Mouse (Mus musculus): Measurements from ENCODE around the gene Eps8l1. TPM values are rescaled to one million over a fixed set of nuclear protein-coding genes. Genes with fewer than 3 reads are reported as not detected.

Gene Eps8l1
- polyA plus RNA-seq, 1 experiment from 2014 or later: 0.97 TPM

DNA sequence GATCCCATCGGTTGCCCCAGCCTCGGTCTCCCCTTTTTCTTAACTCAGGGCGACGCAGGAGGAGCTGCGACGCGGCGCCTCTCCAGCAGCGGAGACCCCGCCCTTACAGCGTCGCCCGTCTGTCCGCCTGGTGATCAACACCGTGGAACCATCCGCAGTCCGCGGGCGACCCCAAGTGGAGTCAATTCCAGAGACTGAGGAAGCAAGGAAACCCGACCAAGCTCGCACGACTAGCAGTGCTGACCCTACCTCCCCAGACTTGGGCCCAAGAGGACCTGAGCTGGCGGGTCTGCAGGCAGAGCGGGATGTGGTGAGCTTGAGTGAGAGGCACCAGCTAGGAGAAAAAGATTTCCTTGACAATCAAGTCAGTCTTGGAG is 10.7 kb downstream of the Eps8l1 start:
- H3K9me3 ChIP-seq (ENCODE audit: low read length): no peaks in the 10 kb centered on the region
- peak overlapping the region; percentile 63 for H3K4me2 ChIP-seq (ENCODE audit: low read depth, low read length)
- no peaks in the 10 kb centered on the region for H3K36me3 ChIP-seq (replicated peaks; ENCODE audit: insufficient read depth, low read length)
- TF ChIP-seq CTCF (IDR thresholded peaks at IDR 0.05; ENCODE audit: low read depth) (peak; percentile 73), EP300 (IDR thresholded peaks at IDR 0.05; ENCODE audit: low read depth) (no peak)
- WGBS (ENCODE audit: insufficient replicate concordance): 12% methylated on average over 24 of the region's 24 CpGs
- ATAC-seq (peak; percentile 71), DNase-seq (peak; percentile 72)
- no peak overlapping the region for H3K9ac ChIP-seq (replicated peaks)
- H3K27me3 ChIP-seq (ENCODE audit: insufficient read depth, low read length): peaks cover 28% of the 10 kb centered on the region
- H3K4me1 ChIP-seq (ENCODE audit: insufficient read depth): peaks cover 7% of the 10 kb centered on the region; the same call in 1 of the 2 replicates
- no peak overlapping the region for H3K27ac ChIP-seq (ENCODE audit: low read depth)
- peak overlapping the region; percentile 36 for H3K4me3 ChIP-seq (ENCODE audit: low read depth, low read length)

DNA sequence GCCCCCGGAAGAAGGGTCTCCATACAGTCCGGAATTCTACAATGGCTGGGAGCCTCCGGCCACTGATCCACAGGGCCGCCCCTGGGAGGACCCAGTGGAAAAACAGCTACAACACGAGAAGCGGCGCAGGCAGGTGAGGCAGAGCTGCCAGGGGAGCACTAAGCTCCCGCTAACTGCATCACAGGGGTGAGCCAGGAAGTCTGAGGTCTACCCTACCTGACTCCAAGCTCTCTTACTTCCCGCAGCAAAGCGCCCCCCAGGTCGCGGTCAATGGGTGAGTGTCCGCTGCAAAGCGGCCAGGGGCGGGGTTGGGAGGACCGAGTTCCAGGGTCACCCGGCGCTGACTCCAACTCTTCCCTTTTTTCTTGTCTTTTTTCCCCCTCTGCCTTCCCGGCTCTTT is 13.5 kb downstream of the Eps8l1 start:
- DNase-seq (no peak), ATAC-seq (no peak)
- no peak overlapping the region for H3K4me2 ChIP-seq (ENCODE audit: low read depth, low read length)
- peaks cover 43% of the 10 kb centered on the region for H3K27me3 ChIP-seq (ENCODE audit: insufficient read depth, low read length)
- 39% methylated on average over 19 of the region's 19 CpGs for WGBS (ENCODE audit: insufficient replicate concordance)
- no peak overlapping the region for H3K27ac ChIP-seq (ENCODE audit: low read depth)
- H3K4me1 ChIP-seq (ENCODE audit: insufficient read depth): peaks cover 13% of the 10 kb centered on the region; the same call in 1 of the 2 replicates
- no peak overlapping the region for H3K9ac ChIP-seq (replicated peaks)
- no peak overlapping the region for H3K4me3 ChIP-seq (ENCODE audit: low read depth, low read length)
- H3K9me3 ChIP-seq (ENCODE audit: low read length): no peaks in the 10 kb centered on the region
- no peaks in the 10 kb centered on the region for H3K36me3 ChIP-seq (replicated peaks; ENCODE audit: insufficient read depth, low read length)
- TF ChIP-seq EP300 (IDR thresholded peaks at IDR 0.05; ENCODE audit: low read depth) (no peak), CTCF (IDR thresholded peaks at IDR 0.05; ENCODE audit: low read depth) (no peak)

DNA sequence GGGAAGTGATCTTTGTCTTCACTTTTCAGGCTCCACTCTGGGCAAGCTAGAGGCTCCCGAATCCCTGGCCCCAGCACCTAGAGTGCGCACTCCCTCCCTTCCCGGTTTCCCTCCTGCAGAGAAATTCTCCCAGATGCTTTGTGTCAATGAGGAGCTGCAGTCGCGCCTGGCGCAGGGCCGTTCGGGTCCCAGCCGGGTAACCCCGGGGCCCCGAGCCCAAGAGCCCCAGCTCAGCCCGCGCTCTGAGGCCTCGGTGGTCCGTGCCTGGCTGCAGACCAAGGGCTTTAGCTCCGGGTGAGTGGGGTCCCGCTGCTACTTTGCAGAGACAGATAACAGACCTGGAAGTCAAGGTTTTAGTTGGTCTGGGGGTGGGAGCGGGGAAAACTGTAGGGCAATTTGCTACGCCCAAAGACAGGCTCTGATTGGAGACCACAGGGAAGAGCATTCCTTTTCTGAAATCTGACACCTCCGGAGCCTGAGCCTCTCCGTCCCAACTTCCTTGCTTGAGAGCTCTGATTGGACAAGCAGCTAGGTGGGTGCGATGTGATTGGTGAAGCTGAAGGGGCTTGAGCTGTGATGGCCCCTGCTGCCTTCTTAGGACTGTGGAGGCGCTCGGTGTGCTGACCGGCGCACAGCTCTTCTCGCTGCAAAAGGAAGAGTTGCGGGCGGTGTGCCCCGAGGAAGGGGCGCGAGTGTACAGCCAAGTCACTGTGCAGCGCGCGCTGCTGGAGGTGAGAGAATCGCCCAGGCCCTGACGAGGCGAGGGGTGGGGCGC is 17.7 kb downstream of the Eps8l1 start:
- no peaks in the 10 kb centered on the region for H3K9me3 ChIP-seq (ENCODE audit: low read length)
- H3K36me3 ChIP-seq (replicated peaks; ENCODE audit: insufficient read depth, low read length): peaks cover 13% of the 10 kb centered on the region
- WGBS (ENCODE audit: insufficient replicate concordance): 4% methylated on average over 39 of the region's 39 CpGs
- 0 out of 2 replicates have a peak overlapping the region, but pooled peaks have one; percentile 16 for H3K27ac ChIP-seq (ENCODE audit: low read depth)
- H3K9ac ChIP-seq (replicated peaks): peak overlapping the region; percentile 34
- DNase-seq: peak; percentile 41
- no peak for TF ChIP-seq EP300 (IDR thresholded peaks at IDR 0.05; ENCODE audit: low read depth)
- H3K4me1 ChIP-seq (ENCODE audit: insufficient read depth): peaks cover 6% of the 10 kb centered on the region; the same call in 1 of the 2 replicates
- peaks cover 25% of the 10 kb centered on the region for H3K27me3 ChIP-seq (ENCODE audit: insufficient read depth, low read length)
- peak; percentile 82 for ATAC-seq
- H3K4me2 ChIP-seq (ENCODE audit: low read depth, low read length): peak overlapping the region; percentile 80
- peak overlapping the region; percentile 37 for H3K4me3 ChIP-seq (ENCODE audit: low read depth, low read length)

GRCm38 (mm10) chr7:4478796-4479291 is 18.4 kb downstream of the Eps8l1 start:
- peaks cover 24% of the 10 kb centered on the region for H3K27me3 ChIP-seq (ENCODE audit: insufficient read depth, low read length)
- peaks cover 6% of the 10 kb centered on the region; the same call in 1 of the 2 replicates for H3K4me1 ChIP-seq (ENCODE audit: insufficient read depth)
- H3K27ac ChIP-seq (ENCODE audit: low read depth): 0 out of 2 replicates have a peak overlapping the region, but pooled peaks have one; percentile 16
- peak overlapping the region; percentile 26; the same call in 1 of the 2 replicates for H3K9ac ChIP-seq (replicated peaks)
- ATAC-seq (no peak), DNase-seq (no peak)
- WGBS (ENCODE audit: insufficient replicate concordance): 16% methylated on average over 16 of the region's 16 CpGs
- H3K4me3 ChIP-seq (ENCODE audit: low read depth, low read length): peak overlapping the region; percentile 37
- peaks cover 19% of the 10 kb centered on the region for H3K36me3 ChIP-seq (replicated peaks; ENCODE audit: insufficient read depth, low read length)
- no peaks in the 10 kb centered on the region for H3K9me3 ChIP-seq (ENCODE audit: low read length)
- no peak for TF ChIP-seq CTCF (IDR thresholded peaks at IDR 0.05; ENCODE audit: low read depth)
- TF ChIP-seq EP300 (IDR thresholded peaks at IDR 0.05; ENCODE audit: low read depth): no peak
- peak overlapping the region; percentile 80 for H3K4me2 ChIP-seq (ENCODE audit: low read depth, low read length)

DNA sequence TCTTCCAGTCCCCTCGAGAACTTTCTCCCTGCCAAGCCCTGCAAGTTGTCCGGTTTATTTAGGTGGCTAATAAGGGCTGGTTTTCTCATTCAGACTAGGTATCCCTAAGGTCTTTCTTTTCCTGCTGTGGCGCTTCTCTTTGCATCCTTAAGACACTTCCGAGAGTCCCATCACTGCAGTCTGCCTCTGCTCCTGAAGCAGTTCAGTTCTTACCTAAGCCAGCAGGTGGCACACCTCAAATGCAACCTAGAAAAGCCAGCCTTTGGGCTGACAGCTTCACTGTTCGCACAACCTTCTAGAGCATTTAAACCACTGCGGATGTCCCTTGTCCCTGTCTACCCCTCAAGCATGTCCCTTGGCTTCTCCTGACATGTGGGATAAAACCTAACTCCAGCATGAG is 19.2 kb downstream of the Eps8l1 start:
- ATAC-seq: no peak; the same call in 1 of the 2 replicates
- H3K4me1 ChIP-seq (ENCODE audit: insufficient read depth): peaks cover 6% of the 10 kb centered on the region; the same call in 1 of the 2 replicates
- peak; percentile 46 for DNase-seq
- H3K27ac ChIP-seq (ENCODE audit: low read depth): no peak overlapping the region
- H3K9ac ChIP-seq (replicated peaks): no peak overlapping the region
- H3K4me3 ChIP-seq (ENCODE audit: low read depth, low read length): no peak overlapping the region
- H3K27me3 ChIP-seq (ENCODE audit: insufficient read depth, low read length): peaks cover 20% of the 10 kb centered on the region
- no peaks in the 10 kb centered on the region for H3K9me3 ChIP-seq (ENCODE audit: low read length)
- no peak overlapping the region for H3K4me2 ChIP-seq (ENCODE audit: low read depth, low read length)
- TF ChIP-seq CTCF (IDR thresholded peaks at IDR 0.05; ENCODE audit: low read depth) (peak; percentile 71), EP300 (IDR thresholded peaks at IDR 0.05; ENCODE audit: low read depth) (no peak)
- H3K36me3 ChIP-seq (replicated peaks; ENCODE audit: insufficient read depth, low read length): peaks cover 27% of the 10 kb centered on the region
- 40% methylated on average over 6 of the region's 6 CpGs for WGBS (ENCODE audit: insufficient replicate concordance)

- peaks cover 44% of the 10 kb centered on the region for H3K36me3 ChIP-seq (replicated peaks; ENCODE audit: insufficient read depth, low read length)
- TF ChIP-seq EP300 (IDR thresholded peaks at IDR 0.05; ENCODE audit: low read depth) (no peak), CTCF (IDR thresholded peaks at IDR 0.05; ENCODE audit: low read depth) (no peak)
- no peak overlapping the region for H3K4me2 ChIP-seq (ENCODE audit: low read depth, low read length)
- H3K4me1 ChIP-seq (ENCODE audit: insufficient read depth): peaks cover 6% of the 10 kb centered on the region; the same call in 1 of the 2 replicates
- 83% methylated on average over 12 of the region's 12 CpGs for WGBS (ENCODE audit: insufficient replicate concordance)
- no peak overlapping the region for H3K9ac ChIP-seq (replicated peaks)
- H3K9me3 ChIP-seq (ENCODE audit: low read length): no peaks in the 10 kb centered on the region
- peaks cover 19% of the 10 kb centered on the region for H3K27me3 ChIP-seq (ENCODE audit: insufficient read depth, low read length)
- no peak for ATAC-seq
- H3K4me3 ChIP-seq (ENCODE audit: low read depth, low read length): no peak overlapping the region
- H3K27ac ChIP-seq (ENCODE audit: low read depth): no peak overlapping the region
- no peak for DNase-seq
These were observed 21.8 kb downstream of the Eps8l1 start for GRCm38 (mm10) chr7:4482281-4482680.

Data from liver, postnatal 0 days (tissue).